Mouse (Mus musculus): ENCODE results near the gene Btg2.

- TF ChIP-seq CTCF (IDR thresholded peaks at IDR 0.05; ENCODE audit: low read depth, low read length) (peak; percentile 74; the same call in 1 of the 2 replicates), TAL1 (conservative IDR thresholded peaks at IDR 0.05; ENCODE audit: low read depth, low read length) (no peak), POLR2AphosphoS5 (IDR thresholded peaks at IDR 0.05; ENCODE audit: insufficient replicate concordance, low read depth, low read length) (no peak), GATA1 (IDR thresholded peaks at IDR 0.05; ENCODE audit: borderline replicate concordance, low read length) (no peak), GATA2 (IDR thresholded peaks at IDR 0.05; ENCODE audit: borderline replicate concordance, low read depth, low read length) (no peak)
Observed at GRCm38 (mm10) chr1:134045971-134046370, 32.9 kb downstream of the Btg2 start.

All from G1E (cell line).